Mouse (Mus musculus) Patski (cell line): ENCODE measurements around the gene Rapgef3. TPM values are rescaled to one million over a fixed set of nuclear protein-coding genes. Genes with fewer than 3 reads are reported as not detected.

Experiments
- ATAC-seq: fragments of 100-300 bp; one replicate; pipeline ENCODE4 v1.8.0; 2021
- CTCF ChIA-PET: fragments of 350-600 bp; sonication (Branson Sonifier 250); formaldehyde crosslinking; loops from one replicate; lab custom pipeline; 2022; ENCODE audit warnings: inconsistent platforms; lab: Charles Lee
- POLR2A ChIA-PET: fragments of 350-600 bp; sonication (Branson Sonifier 250); formaldehyde crosslinking; loops from one replicate; lab custom pipeline; 2022; ENCODE audit warnings: antibody characterized with exemption, inconsistent platforms; lab: Charles Lee
- DNase-seq: peaks from one replicate; pipeline ENCODE4 v3.0.0-alpha.2; 2011; ENCODE audit warnings: low read depth, low spot score
- H3K27me3 ChIP-seq: fragments of 371-371 bp; one replicate; pipeline ENCODE4 v1.5.1; 2021
- CTCF ChIP-seq: fragments of 100-300 bp; IDR thresholded peaks from one replicate; pipeline ENCODE4 v1.5.1; 2021
- in situ Hi-C: fragments of 300-500 bp; cut with MboI; formaldehyde crosslinking; loops from 3 replicates; pipeline ENCODE4 v1.11.1; 2018; ENCODE audit warnings: low pct_unique_long_range_greater_than_20kb, mixed read lengths
- polyA plus RNA-seq: library from polyadenylated mRNA; unstranded; gene quantifications from one replicate; pipeline ENCODE4 v1.2.3, GENCODE M21; 2021

Gene Rapgef3
- 22.4 TPM for polyA plus RNA-seq

- ATAC-seq (peak; percentile 76), DNase-seq (no peak)
- no peak for TF ChIP-seq CTCF
- CTCF ChIA-PET, result interaction anchor here (0.8 to 1.8 kb wide), 10 partner anchors 9 to 184 kb away, joined by 3 to 7 read pairs (median 4); no protein-coding TSS in a partner anchor
- in situ Hi-C loops, result no loop called here
- H3K27me3 ChIP-seq, result no peaks in the 10 kb centered on the region
- POLR2A ChIA-PET, result interaction anchor here (0.5 to 1.2 kb wide), 4 partner anchors 11 to 203 kb away, joined by 3 to 4 read pairs (median 4); no protein-coding TSS in a partner anchor
These were observed at the start of gene Rapgef3 for GRCm38 (mm10) chr15:97767280-97768186. Gene Rapgef3 (minus strand): TSS chr15:97767972.

- CTCF ChIA-PET, result interaction anchor here (10.9 kb wide), 1 partner anchor 24 kb away, joined by 119 read pairs; the partner anchor contains the start of gene Hdac7
- H3K27me3 ChIP-seq, result no peaks in the 10 kb centered on the region
These were observed 48.6 kb upstream of the Rapgef3 start for GRCm38 (mm10) chr15:97816199-97816994.

GRCm38 (mm10) chr15:97815254-97815653 lies 47.5 kb upstream of the Rapgef3 start:
- no peak for DNase-seq
- CTCF ChIA-PET, result interaction anchor here (1.6 kb wide), 1 partner anchor 14 kb away, joined by 5 read pairs; no protein-coding TSS in a partner anchor
- POLR2A ChIA-PET, result interaction anchor here (1.2 to 7.6 kb wide), 5 partner anchors 10 to 32 kb away, joined by 3 to 43 read pairs (median 9); no protein-coding TSS in a partner anchor
- no peak for ATAC-seq
- in situ Hi-C loops, result no loop called here
- no peaks in the 10 kb centered on the region for H3K27me3 ChIP-seq
- TF ChIP-seq CTCF, result no peak

More at GRCm38 (mm10) chr15:97816199-97816994, 48.6 kb upstream of the Rapgef3 start:
- no peak for TF ChIP-seq CTCF
- ATAC-seq (no peak), DNase-seq (no peak)
- in situ Hi-C loops, result no loop called here
- POLR2A ChIA-PET, result interaction anchor here (0.9 to 7.6 kb wide), 3 partner anchors 13 to 21 kb away, joined by 3 to 43 read pairs (median 40); no protein-coding TSS in a partner anchor

GRCm38 (mm10) chr15:97814703-97815102 lies 46.9 kb upstream of the Rapgef3 start:
- TF ChIP-seq CTCF, result no peak
- ChIA-PET CTCF (interaction anchor here (1.6 kb wide), 1 partner anchor 14 kb away, joined by 5 read pairs; no protein-coding TSS in a partner anchor), POLR2A (interaction anchor here (1.2 to 7.6 kb wide), 5 partner anchors 11 to 33 kb away, joined by 3 to 43 read pairs (median 6); no protein-coding TSS in a partner anchor)
- DNase-seq, result no peak
- no peak for ATAC-seq
- in situ Hi-C loops, result no loop called here
- H3K27me3 ChIP-seq, result no peaks in the 10 kb centered on the region

GRCm38 (mm10) chr15:97813452-97814204 lies 45.9 kb upstream of the Rapgef3 start:
- ChIA-PET CTCF (interaction anchor here (1.4 to 5.9 kb wide), 3 partner anchors 15 to 37 kb away, joined by 3 to 40 read pairs (median 5); no protein-coding TSS in a partner anchor), POLR2A (interaction anchor here (0.6 to 7.6 kb wide), 9 partner anchors 12 to 75 kb away, joined by 3 to 43 read pairs (median 4); no protein-coding TSS in a partner anchor)
- in situ Hi-C loops, result no loop called here
- no peak for TF ChIP-seq CTCF
- ATAC-seq (no peak), DNase-seq (no peak)
- H3K27me3 ChIP-seq, result no peaks in the 10 kb centered on the region

GRCm38 (mm10) chr15:97812875-97813274 lies 45.1 kb upstream of the Rapgef3 start:
- DNase-seq, result no peak

GRCm38 (mm10) chr15:97812126-97812525 lies 44.4 kb upstream of the Rapgef3 start:
- DNase-seq, result peak; percentile 94
- TF ChIP-seq CTCF, result no peak
- in situ Hi-C loops, result no loop called here
- ChIA-PET POLR2A (interaction anchor here (0.6 to 7.6 kb wide), 8 partner anchors 9 to 33 kb away, joined by 3 to 43 read pairs (median 6); no protein-coding TSS in a partner anchor), CTCF (interaction anchor here (1.1 to 5.9 kb wide), 10 partner anchors 10 to 151 kb away, joined by 4 to 40 read pairs (median 8); no protein-coding TSS in a partner anchor)
- no peaks in the 10 kb centered on the region for H3K27me3 ChIP-seq
- ATAC-seq, result peak; percentile 60

More at GRCm38 (mm10) chr15:97812875-97813274, 45.1 kb upstream of the Rapgef3 start:
- TF ChIP-seq CTCF, result no peak
- POLR2A ChIA-PET, result interaction anchor here (0.7 to 7.6 kb wide), 9 partner anchors 8 to 59 kb away, joined by 3 to 43 read pairs (median 6); no protein-coding TSS in a partner anchor
- CTCF ChIA-PET, result interaction anchor here (1.2 to 5.9 kb wide), 6 partner anchors 19 to 36 kb away, joined by 3 to 40 read pairs (median 5); no protein-coding TSS in a partner anchor
- ATAC-seq, result no peak
- H3K27me3 ChIP-seq, result no peaks in the 10 kb centered on the region
- in situ Hi-C loops, result no loop called here

- POLR2A ChIA-PET, result interaction anchor here (0.5 to 7.6 kb wide), 11 partner anchors 10 to 38 kb away, joined by 3 to 43 read pairs (median 4); no protein-coding TSS in a partner anchor
- H3K27me3 ChIP-seq, result no peaks in the 10 kb centered on the region
- in situ Hi-C loops, result no loop called here
- ATAC-seq (no peak), DNase-seq (no peak)
- CTCF ChIA-PET, result interaction anchor here (0.6 to 5.9 kb wide), 11 partner anchors 10 to 152 kb away, joined by 3 to 40 read pairs (median 7); no protein-coding TSS in a partner anchor
- no peak for TF ChIP-seq CTCF
These were observed 43.5 kb upstream of the Rapgef3 start for GRCm38 (mm10) chr15:97811307-97811706.

- no peak for ATAC-seq
- no peak for DNase-seq
- CTCF ChIA-PET, result interaction anchor here (1.0 to 5.9 kb wide), 7 partner anchors 11 to 39 kb away, joined by 3 to 40 read pairs (median 15); no protein-coding TSS in a partner anchor
- POLR2A ChIA-PET, result interaction anchor here (0.7 to 1.5 kb wide), 6 partner anchors 12 to 52 kb away, joined by 3 to 5 read pairs (median 3); no protein-coding TSS in a partner anchor
- TF ChIP-seq CTCF, result no peak
- H3K27me3 ChIP-seq, result no peaks in the 10 kb centered on the region
- in situ Hi-C loops, result no loop called here
These were observed 42.6 kb upstream of the Rapgef3 start for GRCm38 (mm10) chr15:97810399-97810798.
